Mouse (Mus musculus) testis, adult 2 months (tissue): ENCODE data around the gene Dtnb.

Experiments
- CTCF ChIP-seq: fragments of 200-500 bp; IDR thresholded peaks from 2 replicates; pipeline ENCODE4 v1.5.1; 2012; ENCODE audit warnings: low read depth, mild to moderate bottlenecking, inconsistent platforms, low read length, moderate library complexity; ENCODE audit not compliant: control insufficient read depth, insufficient read depth, insufficient replicate concordance
- POLR2A ChIP-seq: fragments of 200-500 bp; IDR thresholded peaks from 2 replicates; pipeline ENCODE4 v1.6.1; 2012; ENCODE audit warnings: low read depth, mild to moderate bottlenecking, inconsistent platforms, low read length, moderate library complexity; ENCODE audit not compliant: control insufficient read depth

- no peak for TF ChIP-seq POLR2A
- no peak for TF ChIP-seq CTCF
These were observed 215.4 kb downstream of the Dtnb start for GRCm38 (mm10) chr12:3787541-3787940.
